Mouse (Mus musculus): Measurements from ENCODE around the gene Gm47791. TPM values are rescaled to one million over a fixed set of nuclear protein-coding genes. Genes with fewer than 3 reads are reported as not detected.

Gene Gm47791
- not detected for total RNA-seq (2021)
- long read RNA-seq, experiment 1 = 0 reads
- long read RNA-seq, experiment 2 = 0 reads

GRCm38 (mm10) chr1:82771022-82771586 lies at the start of gene Gm47791:
Gene Gm47791 (minus strand): TSS chr1:82771243.
- DNase-seq = no peak
- intact Hi-C loops (cut with DNase I; ENCODE audit: low total_unique reads) = no loop called here

GRCm38 (mm10) chr1:82820626-82821186 lies 49.7 kb upstream of the Gm47791 start:
- DNase-seq = no peak
- intact Hi-C loops (cut with DNase I; ENCODE audit: low total_unique reads) = no loop called here

DNA sequence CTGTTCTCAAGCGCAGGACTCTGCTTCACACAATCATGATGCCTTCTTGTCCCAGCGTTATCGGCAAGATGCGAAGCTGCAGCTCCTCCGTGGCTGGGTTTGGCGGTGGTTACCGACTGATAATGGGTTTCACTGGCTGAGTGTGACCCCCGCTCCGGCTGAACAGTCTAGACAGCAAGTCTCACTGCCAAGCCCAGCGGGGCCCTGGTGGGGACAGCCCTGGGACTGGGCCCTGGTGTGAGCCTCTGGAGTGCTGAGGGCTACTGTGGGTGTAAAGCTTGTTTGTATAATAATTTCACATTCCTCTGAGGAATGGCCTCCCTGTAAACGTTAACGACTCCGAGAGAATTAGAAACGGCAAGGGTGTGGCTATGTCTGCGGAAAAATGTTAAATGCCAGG lies 49.1 kb upstream of the Gm47791 start:
- intact Hi-C loops (cut with DNase I; ENCODE audit: low total_unique reads) = no loop called here
- DNase-seq = peak; percentile 21

- intact Hi-C loops (cut with DNase I; ENCODE audit: low total_unique reads) = no loop called here
- DNase-seq = no peak
These were observed 48.3 kb upstream of the Gm47791 start for GRCm38 (mm10) chr1:82819366-82819765.

DNA sequence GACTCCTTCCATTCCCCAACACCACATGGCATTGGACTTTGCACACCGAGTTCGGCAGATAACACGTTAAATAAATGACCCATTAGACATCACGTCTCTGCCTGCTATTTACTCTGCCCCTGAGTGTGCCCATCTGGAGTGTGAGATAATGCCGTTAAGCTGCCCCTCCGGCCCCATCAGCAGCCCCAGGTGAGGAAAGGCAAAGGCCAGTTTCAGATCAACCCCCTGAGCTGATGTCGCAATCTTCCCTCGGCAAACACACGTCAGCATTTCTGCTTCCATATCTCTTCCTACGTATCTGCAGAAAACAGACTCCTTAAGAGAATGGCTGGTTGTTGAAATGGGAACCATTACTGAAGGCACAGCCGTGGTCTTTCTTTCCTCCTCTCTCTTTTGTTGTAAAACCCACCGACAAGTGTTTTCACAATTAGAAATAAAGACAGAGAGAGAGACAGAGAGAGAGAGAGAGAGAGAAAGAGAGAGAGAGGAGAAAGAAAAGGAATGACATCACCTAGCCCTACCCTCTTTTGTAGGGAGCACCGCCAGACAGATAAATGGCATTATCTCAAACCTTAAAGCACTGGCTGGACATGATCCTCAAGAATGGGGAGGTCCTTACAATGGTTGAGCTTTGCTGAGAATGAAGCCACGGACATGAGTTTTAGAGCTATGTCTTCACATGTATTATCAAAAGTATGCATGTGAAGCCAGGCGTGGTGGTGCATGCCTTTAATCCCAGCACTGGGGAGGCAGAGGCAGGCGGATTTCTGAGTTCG lies 45.1 kb upstream of the Gm47791 start:
- intact Hi-C loops (cut with DNase I; ENCODE audit: low total_unique reads) = no loop called here
- DNase-seq = no peak

GRCm38 (mm10) chr1:82811766-82812165 lies 40.7 kb upstream of the Gm47791 start:
- DNase-seq = no peak
- intact Hi-C loops (cut with DNase I; ENCODE audit: low total_unique reads) = no loop called here

GRCm38 (mm10) chr1:82808564-82808963 lies 37.5 kb upstream of the Gm47791 start:
- intact Hi-C loops (cut with DNase I; ENCODE audit: low total_unique reads) = no loop called here
- DNase-seq = no peak

DNA sequence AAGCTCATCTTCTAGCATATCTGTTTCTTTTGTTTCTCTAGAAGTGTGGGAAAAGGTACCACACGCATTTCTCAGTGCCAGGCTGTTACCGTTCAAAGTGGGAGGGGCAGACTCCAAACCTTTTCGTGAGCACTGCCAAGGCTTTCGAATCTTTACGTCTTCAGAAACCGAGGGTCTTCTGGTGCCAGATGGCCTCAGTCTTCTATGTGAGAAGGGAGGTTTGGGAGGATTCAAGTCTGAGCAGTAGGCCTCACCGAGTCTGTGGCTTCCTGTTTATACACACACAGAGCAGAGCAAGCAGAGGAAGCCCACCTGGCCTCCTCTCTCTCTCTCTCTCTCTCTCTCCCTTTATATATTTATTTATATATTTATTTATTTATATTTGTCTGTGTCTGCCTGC lies 36.2 kb upstream of the Gm47791 start:
- DNase-seq = no peak
- intact Hi-C loops (cut with DNase I; ENCODE audit: low total_unique reads) = no loop called here

DNA sequence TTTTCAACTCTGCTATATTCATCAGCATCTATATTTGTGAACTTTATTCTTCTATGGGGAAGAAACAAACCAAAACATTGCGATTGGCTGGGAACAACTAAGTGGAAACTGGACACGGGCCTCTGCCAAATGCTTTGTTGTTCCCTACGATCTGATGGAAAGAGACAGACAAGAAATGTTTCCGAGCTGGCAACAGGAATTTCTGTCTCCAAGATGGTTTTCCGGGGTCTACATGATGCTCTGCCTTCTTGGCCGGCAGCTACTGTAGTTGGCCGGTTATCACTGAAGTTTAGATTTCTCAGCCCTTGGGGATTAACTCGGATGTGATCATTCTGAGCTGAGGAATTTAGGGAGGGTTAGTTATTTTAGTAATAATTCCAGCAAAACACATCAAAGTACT lies 35.3 kb upstream of the Gm47791 start:
- intact Hi-C loops (cut with DNase I; ENCODE audit: low total_unique reads) = no loop called here
- peak; percentile 8 for DNase-seq

DNA sequence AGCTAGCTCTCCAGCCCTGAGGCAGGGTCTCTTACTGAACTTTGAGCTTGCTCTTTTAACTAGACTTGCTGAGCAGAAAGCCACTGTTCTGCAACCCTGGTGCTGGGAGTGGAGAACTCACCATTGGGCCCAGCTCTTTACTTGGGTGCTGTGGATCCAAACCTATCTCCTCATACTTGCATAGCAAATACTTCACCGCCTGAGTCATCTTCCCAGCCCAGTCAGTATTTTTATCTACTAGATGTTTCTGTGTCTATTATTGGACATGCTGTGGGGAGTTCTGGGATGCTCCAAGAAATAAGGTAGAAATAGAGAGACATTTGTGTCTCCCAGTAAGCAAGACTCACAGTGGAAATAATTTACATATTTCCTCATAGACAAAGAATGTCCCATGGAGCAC lies 33.0 kb upstream of the Gm47791 start:
- intact Hi-C loops (cut with DNase I; ENCODE audit: low total_unique reads) = no loop called here
- DNase-seq = no peak

DNA sequence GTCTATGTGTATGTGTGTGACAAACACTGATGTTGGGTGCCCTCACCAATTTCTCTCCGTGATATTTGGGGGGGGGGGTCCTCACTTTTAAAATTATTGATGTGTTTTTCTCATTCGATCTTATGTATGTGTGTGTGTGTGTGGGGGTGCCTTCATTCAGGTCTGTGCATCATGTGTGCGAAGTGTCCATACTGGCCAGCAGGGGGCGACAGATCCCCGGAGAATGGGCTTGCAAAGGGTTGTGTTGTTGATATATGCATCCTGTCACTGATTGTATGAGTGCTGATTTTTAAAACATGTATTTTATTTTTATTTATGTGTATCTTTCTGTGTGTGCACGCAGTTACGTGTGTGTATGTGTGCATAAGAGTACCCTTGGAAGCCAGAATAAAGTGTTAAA lies 32.6 kb upstream of the Gm47791 start:
- intact Hi-C loops (cut with DNase I; ENCODE audit: low total_unique reads) = no loop called here
- DNase-seq = no peak

DNA sequence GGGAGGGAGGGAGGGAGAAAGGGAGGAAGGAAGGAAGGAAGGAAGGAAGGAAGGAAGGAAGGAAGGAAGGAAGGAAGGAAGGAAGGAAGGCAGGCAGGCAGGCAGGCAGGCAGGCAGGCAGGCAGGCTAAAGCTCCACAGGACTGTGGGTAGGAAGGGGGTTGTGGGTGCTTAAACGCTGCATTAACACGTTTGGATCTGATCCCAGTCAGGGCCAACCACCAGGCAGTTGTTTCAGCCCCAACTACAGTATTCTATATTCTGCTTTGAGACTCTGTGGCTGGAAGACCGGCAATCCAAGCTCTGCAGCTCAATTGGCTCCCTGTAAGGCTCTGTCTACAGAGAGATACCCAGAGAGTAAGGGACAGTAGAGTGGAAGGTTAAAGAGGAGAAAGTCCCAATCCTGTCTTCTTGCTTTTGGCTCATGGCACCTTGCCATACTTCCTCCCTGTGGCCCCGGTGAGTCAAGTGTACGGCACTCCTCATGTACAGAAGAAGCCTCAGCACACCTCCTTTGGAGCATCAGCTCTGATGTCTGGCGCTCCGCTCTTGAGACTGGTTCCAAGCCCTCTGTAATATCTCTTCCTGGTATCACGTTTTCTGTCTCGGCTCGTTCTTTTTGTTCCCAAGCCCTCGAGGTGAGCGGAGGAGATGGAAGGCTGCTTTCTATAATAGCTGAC lies 30.2 kb upstream of the Gm47791 start:
- intact Hi-C loops (cut with DNase I; ENCODE audit: low total_unique reads) = no loop called here
- DNase-seq = no peak

DNA sequence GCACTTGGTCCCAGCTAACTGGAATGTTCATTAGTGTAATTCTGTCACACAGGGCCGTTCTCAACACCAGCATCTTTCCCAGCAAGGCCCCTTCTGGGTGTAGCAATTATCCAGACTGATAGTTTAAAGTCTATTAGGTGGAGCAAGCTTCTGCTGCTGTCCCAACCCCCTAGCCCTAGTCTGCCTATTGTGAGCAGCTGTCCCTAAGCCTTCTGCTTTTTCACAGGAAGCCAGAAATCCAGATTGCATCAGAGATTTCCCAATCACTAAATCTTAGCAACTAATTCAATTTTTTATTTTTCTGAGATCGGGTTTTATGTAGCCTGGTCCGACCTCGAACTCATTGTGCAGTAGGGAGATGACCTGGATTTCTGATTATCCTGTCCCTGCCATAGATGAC lies 27.9 kb upstream of the Gm47791 start:
- intact Hi-C loops (cut with DNase I; ENCODE audit: low total_unique reads) = no loop called here
- peak; percentile 9 for DNase-seq

GRCm38 (mm10) chr1:82798304-82798703 lies 27.3 kb upstream of the Gm47791 start:
- DNase-seq = peak; percentile 13
- intact Hi-C loops (cut with DNase I; ENCODE audit: low total_unique reads) = no loop called here

DNA sequence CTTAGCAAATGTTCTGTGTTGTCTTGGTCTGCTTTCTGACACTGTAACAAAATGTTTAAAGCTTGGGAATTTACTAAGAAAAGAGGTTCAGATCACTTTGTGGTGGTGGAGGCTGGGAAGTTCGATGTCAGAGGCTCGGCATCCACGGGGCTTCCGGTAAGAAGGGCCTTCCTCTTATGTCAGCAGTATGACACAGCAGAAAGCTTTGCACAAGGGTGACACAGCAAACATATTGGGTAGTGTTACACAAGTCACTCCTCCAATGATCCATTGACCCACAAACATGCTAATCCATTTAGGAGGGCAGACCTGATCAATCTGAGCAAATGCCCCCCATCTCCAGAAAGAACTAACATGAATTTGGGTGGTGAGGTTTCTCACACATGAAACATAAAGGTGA lies 26.0 kb upstream of the Gm47791 start:
- no peak for DNase-seq
- intact Hi-C loops (cut with DNase I; ENCODE audit: low total_unique reads) = no loop called here

DNA sequence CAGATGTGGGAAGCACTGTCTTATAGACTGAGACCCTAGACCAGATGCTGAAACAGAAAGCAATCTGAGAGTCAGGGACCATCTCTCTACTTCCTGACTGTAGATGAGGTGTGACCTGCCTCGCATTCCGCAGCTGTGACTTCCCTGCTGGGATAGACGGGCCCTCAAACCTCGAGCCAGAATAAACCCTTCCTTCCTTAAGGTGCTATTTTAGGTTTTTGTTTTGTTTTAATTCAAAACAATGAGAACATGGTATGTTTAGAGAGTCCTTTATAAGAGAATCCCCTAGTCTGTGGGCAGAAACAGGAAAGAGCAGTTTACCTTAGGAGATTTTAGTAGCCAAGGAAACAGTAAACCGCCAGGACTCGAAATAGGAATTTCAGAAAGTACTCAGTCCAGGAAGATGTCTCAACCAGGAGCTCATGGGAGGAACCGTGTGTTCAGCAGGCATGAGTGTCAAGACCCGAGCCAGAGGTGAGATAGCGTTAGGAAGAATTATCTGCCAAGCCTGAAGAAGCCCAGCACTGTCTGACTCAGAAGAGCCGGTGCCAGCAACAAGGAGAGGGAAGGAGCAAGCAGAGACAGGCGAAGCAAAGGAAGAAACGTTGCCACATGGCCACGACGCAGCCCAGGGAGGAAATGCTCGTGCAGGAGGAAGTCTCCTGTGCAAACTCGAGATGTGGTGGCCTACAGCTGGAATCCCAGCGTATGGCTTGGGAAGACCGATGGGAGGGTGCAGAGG lies 24.8 kb upstream of the Gm47791 start:
- no peak for DNase-seq
- intact Hi-C loops (cut with DNase I; ENCODE audit: low total_unique reads) = no loop called here

GRCm38 (mm10) chr1:82795211-82795610 lies 24.2 kb upstream of the Gm47791 start:
- intact Hi-C loops (cut with DNase I; ENCODE audit: low total_unique reads) = no loop called here
- DNase-seq = no peak

DNA sequence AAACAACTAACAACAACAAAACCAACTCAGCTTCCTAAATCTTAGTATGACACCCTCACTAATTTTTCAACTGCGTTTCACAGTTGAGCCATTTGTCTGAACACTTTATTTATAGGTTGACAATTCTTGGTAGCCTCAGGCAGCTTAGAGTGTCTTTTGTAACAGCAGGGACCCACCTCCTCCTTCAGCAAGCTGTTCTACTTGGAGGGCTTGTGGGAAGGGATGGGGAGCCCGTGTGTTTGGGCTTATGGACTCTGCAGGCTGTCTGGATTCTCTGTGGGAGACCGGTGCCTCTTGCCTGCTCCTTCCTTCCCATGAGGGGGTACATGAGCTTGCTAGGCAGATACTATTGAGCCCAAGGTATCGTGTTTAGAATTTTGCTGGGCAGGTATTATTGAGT lies 22.9 kb upstream of the Gm47791 start:
- intact Hi-C loops (cut with DNase I; ENCODE audit: low total_unique reads) = no loop called here
- no peak for DNase-seq

- no peak for DNase-seq
- intact Hi-C loops (cut with DNase I; ENCODE audit: low total_unique reads) = no loop called here
These were observed 22.1 kb upstream of the Gm47791 start for GRCm38 (mm10) chr1:82793110-82793509.

GRCm38 (mm10) chr1:82792238-82792637 lies 21.2 kb upstream of the Gm47791 start:
- intact Hi-C loops (cut with DNase I; ENCODE audit: low total_unique reads) = no loop called here
- DNase-seq = no peak
